Mouse (Mus musculus) lung, embryonic 14.5 days (tissue): ENCODE measurements around the gene Tbce. TPM values are rescaled to one million over a fixed set of nuclear protein-coding genes. Genes with fewer than 3 reads are reported as not detected.

ENCODE experiments used
- ATAC-seq: fragments of 200-750 bp; cut with Nextera tagmentation; 2 replicates; pipeline ENCODE4 v1.8.0; 2017; ENCODE audit warnings: mild to moderate bottlenecking, moderate TSS enrichment, moderate library complexity; ENCODE audit not compliant: insufficient read depth
- DNase-seq: peaks from one replicate; pipeline ENCODE4 v3.0.0-alpha.2; 2015
- H3K27ac ChIP-seq: fragments of 300-500 bp; sonication (generic); 2 replicates; pipeline ENCODE4 v1.5.1; 2014; ENCODE audit warnings: low read depth, mild to moderate bottlenecking, moderate library complexity
- H3K27me3 ChIP-seq: fragments of 300-500 bp; sonication (generic); 2 replicates; pipeline ENCODE4 v1.6.1; 2014; ENCODE audit warnings: low read length, control low read depth; ENCODE audit not compliant: insufficient read depth
- H3K36me3 ChIP-seq: fragments of 300-500 bp; sonication (generic); 2 replicates; pipeline ENCODE4 v1.6.1; 2014; ENCODE audit warnings: control low read depth; ENCODE audit not compliant: insufficient read depth
- H3K4me1 ChIP-seq: fragments of 300-500 bp; sonication (generic); 2 replicates; pipeline ENCODE4 v1.6.1; 2014; ENCODE audit warnings: antibody characterized with exemption, control low read depth; ENCODE audit not compliant: insufficient read depth
- H3K4me2 ChIP-seq: fragments of 300-500 bp; sonication (generic); 2 replicates; pipeline ENCODE4 v1.6.1; 2014; ENCODE audit warnings: mild to moderate bottlenecking
- H3K4me3 ChIP-seq: fragments of 300-500 bp; sonication (generic); 2 replicates; pipeline ENCODE4 v1.5.1; 2014; ENCODE audit warnings: low read depth, low read length
- H3K9ac ChIP-seq: fragments of 300-500 bp; sonication (generic); 2 replicates; pipeline ENCODE4 v1.6.1; 2014
- H3K9me3 ChIP-seq: fragments of 300-500 bp; sonication (generic); 2 replicates; pipeline ENCODE4 v1.6.1; 2016; ENCODE audit warnings: low read depth, low read length, control low read depth
- CTCF ChIP-seq: IDR thresholded peaks from 2 replicates; pipeline ENCODE4 v1.5.1; 2016; ENCODE audit warnings: antibody characterized with exemption, low read depth
- WGBS: fragments of 180-500 bp; shearing (Covaris S2); extraction: QIAGEN DNeasy Blood & Tissue Kit; methylation state at CpG from one replicate; pipeline ENCODE4 v1.1.7; 2014; 5-methylcytosine and 5-hydroxymethylcytosine counted together
- polyA plus RNA-seq: library from polyadenylated mRNA; unstranded; fragments of >200 nt; fragmentation: Nextera tagmentation; extraction: Ambion mirVana; gene quantifications from 2 replicates; pipeline ENCODE4 v1.2.1, GENCODE M21; 2014

Tbce gene
- polyA plus RNA-seq, 1 experiment from 2014 or later = 51.9 TPM

DNA sequence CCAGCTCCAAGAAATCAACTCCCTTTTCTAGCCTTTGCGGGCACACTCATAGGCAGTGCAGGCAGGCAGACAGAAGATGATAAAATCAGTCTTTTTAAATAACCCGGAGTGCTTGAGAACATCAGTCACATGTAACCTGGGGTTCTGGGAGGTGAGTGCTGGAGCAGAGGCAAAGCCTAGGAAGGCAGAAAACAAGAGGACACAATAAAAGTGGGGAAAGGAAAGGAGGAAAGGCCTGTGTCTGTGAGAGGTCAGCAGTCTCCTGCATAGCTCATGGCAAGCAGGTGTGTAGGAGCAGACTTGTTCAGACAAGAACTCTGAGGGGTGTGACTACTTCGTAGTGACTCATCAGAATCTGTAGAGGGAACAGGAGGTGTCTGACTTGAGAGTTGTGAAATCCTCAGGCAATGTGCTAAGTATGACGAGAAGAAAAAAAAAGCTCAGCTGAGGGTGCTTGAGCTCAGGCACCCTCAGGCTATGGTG is 70.8 kb downstream of the Tbce start:
- Histone ChIP-seq H3K27me3 (no peaks in the 10 kb centered on the region), H3K9ac (no peak overlapping the region), H3K36me3 (peaks cover 13% of the 10 kb centered on the region), H3K4me2 (no peak overlapping the region), H3K4me3 (no peak overlapping the region), H3K4me1 (no peaks in the 10 kb centered on the region), H3K27ac (no peak overlapping the region), H3K9me3 (no peaks in the 10 kb centered on the region)
- no peak for TF ChIP-seq CTCF
- ATAC-seq (peak; percentile 84), DNase-seq (no peak)
- WGBS = 83% methylated on average over 4 of the region's 4 CpGs

DNA sequence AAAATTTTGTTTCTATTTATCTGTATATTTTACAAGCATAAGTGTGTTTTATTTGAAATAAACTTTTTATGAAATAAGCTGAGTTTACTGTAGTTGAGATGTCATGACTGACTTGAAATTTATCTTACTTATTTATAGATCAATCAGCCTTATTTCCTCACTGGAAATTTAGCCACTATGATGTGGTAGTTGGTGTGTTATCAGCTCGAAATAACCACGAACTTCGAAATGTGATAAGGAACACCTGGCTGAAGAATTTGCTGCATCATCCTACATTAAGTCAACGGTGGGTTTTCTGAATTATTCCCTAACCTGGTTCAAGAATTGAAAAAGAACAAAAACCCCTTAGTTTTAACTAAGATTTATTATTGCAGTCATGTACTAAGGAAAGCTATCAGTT is 73.3 kb downstream of the Tbce start:
- no peak overlapping the region for H3K4me3 ChIP-seq
- no peaks in the 10 kb centered on the region for H3K9me3 ChIP-seq
- no peak overlapping the region for H3K4me2 ChIP-seq
- H3K27ac ChIP-seq = no peak overlapping the region
- no peak for ATAC-seq
- 44% methylated on average over 4 of the region's 4 CpGs for WGBS
- no peaks in the 10 kb centered on the region for H3K4me1 ChIP-seq
- H3K27me3 ChIP-seq = no peaks in the 10 kb centered on the region
- TF ChIP-seq CTCF = no peak
- peaks cover 13% of the 10 kb centered on the region for H3K36me3 ChIP-seq
- no peak for DNase-seq
- H3K9ac ChIP-seq = no peak overlapping the region

GRCm38 (mm10) chr13:13965388-13965964 is 74.0 kb downstream of the Tbce start:
- WGBS = 57% methylated on average over 19 of the region's 19 CpGs
- no peak overlapping the region for H3K9ac ChIP-seq
- no peak overlapping the region for H3K4me2 ChIP-seq
- H3K9me3 ChIP-seq = no peaks in the 10 kb centered on the region
- no peak for TF ChIP-seq CTCF
- no peaks in the 10 kb centered on the region for H3K27me3 ChIP-seq
- H3K4me3 ChIP-seq = no peak overlapping the region
- no peaks in the 10 kb centered on the region for H3K4me1 ChIP-seq
- no peak overlapping the region for H3K27ac ChIP-seq
- H3K36me3 ChIP-seq = peaks cover 13% of the 10 kb centered on the region
- ATAC-seq = no peak
- DNase-seq = no peak

DNA sequence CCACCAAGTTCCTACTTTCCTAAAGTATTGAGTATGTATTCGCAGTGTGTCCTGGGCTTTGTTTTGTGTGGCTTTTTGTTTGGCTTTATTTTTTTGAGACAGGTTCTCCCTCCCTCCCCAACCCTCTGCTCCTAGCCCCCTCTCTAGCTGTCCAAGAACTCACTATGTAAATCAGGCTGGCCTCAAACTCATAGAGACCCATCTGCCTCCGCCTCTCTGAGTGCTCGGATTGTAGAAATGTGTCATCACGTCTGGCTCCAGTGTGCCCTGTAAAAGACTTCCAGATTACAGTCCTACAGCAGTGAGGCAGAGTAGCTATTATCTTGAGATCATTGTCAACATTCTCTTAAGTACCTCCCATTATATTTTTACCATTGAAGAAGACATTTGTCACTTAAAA is 78.4 kb downstream of the Tbce start:
- Histone ChIP-seq H3K27ac (no peak overlapping the region), H3K27me3 (no peaks in the 10 kb centered on the region)
- WGBS = 74% methylated on average over 4 of the region's 4 CpGs

DNA sequence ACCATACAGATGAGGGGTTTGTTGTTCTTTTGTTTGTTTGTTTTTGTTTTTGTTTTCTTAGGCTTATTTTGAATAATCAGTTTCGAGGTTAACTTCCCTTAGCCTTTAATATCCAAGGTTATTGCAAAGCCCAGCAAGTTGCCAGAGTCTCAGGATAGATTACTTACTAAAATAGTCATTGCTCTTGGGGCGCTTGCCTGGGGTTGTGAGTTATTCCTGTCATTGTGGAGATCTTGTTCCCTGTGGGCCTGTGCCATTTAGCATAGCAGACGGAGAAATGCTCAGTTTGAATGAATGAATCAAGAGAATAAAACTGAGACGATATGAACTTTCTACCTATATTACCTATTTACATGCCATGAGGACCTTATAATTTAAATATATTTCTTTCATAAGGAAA is 79.2 kb downstream of the Tbce start:
- H3K4me3 ChIP-seq = no peak overlapping the region
- H3K27ac ChIP-seq = no peak overlapping the region
- ATAC-seq = no peak
- TF ChIP-seq CTCF = no peak
- no peaks in the 10 kb centered on the region for H3K9me3 ChIP-seq
- no peak for DNase-seq
- no peak overlapping the region for H3K9ac ChIP-seq
- WGBS = 84% methylated on average over 4 of the region's 4 CpGs
- no peaks in the 10 kb centered on the region for H3K27me3 ChIP-seq
- no peaks in the 10 kb centered on the region for H3K4me1 ChIP-seq
- 0 out of 2 replicates have a peak, but pooled peaks cover 8% of the 10 kb centered on the region for H3K36me3 ChIP-seq
- no peak overlapping the region for H3K4me2 ChIP-seq

More for the DNA sequence above, 78.4 kb downstream of the Tbce start:
- H3K9me3 ChIP-seq = no peaks in the 10 kb centered on the region
- 0 out of 2 replicates have a peak, but pooled peaks cover 8% of the 10 kb centered on the region for H3K36me3 ChIP-seq
- H3K4me3 ChIP-seq = no peak overlapping the region
- no peak overlapping the region for H3K9ac ChIP-seq
- no peak for TF ChIP-seq CTCF
- no peak for DNase-seq
- H3K4me1 ChIP-seq = no peaks in the 10 kb centered on the region
- no peak for ATAC-seq
- no peak overlapping the region for H3K4me2 ChIP-seq

- no peak overlapping the region for H3K4me3 ChIP-seq
- H3K9ac ChIP-seq = no peak overlapping the region
- WGBS = 73% methylated on average over 4 of the region's 4 CpGs
- TF ChIP-seq CTCF = no peak
- ATAC-seq (no peak), DNase-seq (no peak)
- no peaks in the 10 kb centered on the region for H3K9me3 ChIP-seq
- H3K27me3 ChIP-seq = no peaks in the 10 kb centered on the region
- H3K36me3 ChIP-seq = 0 out of 2 replicates have a peak, but pooled peaks cover 8% of the 10 kb centered on the region
- H3K4me1 ChIP-seq = no peaks in the 10 kb centered on the region
- H3K27ac ChIP-seq = no peak overlapping the region
- 0 out of 2 replicates have a peak overlapping the region, but pooled peaks have one; percentile 3 for H3K4me2 ChIP-seq
These were observed 82.8 kb downstream of the Tbce start for GRCm38 (mm10) chr13:13956686-13957085.

- under 1% methylated on average over 29 of the region's 29 CpGs for WGBS
- Histone ChIP-seq H3K4me1 (no peaks in the 10 kb centered on the region), H3K9ac (peak overlapping the region; percentile 86), H3K27me3 (no peaks in the 10 kb centered on the region), H3K36me3 (0 out of 2 replicates have a peak, but pooled peaks cover 7% of the 10 kb centered on the region), H3K27ac (peak overlapping the region; percentile 77), H3K9me3 (no peaks in the 10 kb centered on the region), H3K4me2 (peak overlapping the region; percentile 77), H3K4me3 (peak overlapping the region; percentile 88)
- no peak for TF ChIP-seq CTCF
- ATAC-seq (peak; percentile 30; the same call in 1 of the 2 replicates), DNase-seq (peak; percentile 66)
These were observed 84.5 kb downstream of the Tbce start for GRCm38 (mm10) chr13:13954931-13955330.
